Mouse (Mus musculus): ENCODE measurements around the gene Faim.

Faim gene

DNA sequence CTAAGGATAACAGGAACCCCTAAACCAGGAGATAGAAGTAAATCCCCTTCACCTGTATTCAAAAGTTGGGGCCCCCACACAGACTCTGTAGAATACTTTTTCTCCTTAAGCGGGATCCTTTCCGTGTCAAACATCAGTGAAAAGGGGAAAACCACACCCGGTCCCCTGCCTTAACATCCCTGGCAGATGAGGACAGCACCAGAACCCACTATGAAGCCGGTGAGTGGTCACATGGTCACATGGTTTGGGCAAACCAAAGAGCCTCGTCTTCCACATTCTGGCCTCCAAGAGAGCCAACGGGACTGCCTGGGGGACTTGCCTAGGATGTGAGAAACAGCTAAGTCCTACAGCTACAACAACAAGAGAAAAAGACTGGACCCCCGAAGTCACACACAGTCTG lies 12.6 kb upstream of the Faim start:
- in situ Hi-C loops (cut with MboI, MseI), result no loop called here

DNA sequence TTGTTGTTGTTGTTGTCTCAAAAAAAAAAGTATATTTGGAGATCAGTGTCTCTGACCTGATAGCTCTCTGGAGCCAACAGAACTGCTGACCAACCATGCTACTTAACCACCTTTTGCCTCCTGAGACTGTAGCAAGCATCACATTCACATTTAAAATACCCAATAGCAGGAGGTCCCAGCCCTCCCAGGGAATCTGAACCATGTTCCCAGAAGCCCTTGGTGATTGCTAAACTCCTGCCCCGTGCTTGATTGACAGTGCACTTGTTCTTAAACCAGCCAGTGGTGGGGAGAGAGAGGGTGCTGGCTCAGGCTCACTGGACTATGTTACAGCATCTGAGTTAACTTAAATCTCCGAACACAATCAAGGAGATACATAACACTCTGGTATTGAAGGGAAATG lies 11.3 kb upstream of the Faim start:
- in situ Hi-C loops (cut with MboI, MseI), result loop anchor here in 1 of 2 experiments (5.0 kb wide), 1 partner anchor 262 kb away; the partner anchor contains the start of gene Faiml

DNA sequence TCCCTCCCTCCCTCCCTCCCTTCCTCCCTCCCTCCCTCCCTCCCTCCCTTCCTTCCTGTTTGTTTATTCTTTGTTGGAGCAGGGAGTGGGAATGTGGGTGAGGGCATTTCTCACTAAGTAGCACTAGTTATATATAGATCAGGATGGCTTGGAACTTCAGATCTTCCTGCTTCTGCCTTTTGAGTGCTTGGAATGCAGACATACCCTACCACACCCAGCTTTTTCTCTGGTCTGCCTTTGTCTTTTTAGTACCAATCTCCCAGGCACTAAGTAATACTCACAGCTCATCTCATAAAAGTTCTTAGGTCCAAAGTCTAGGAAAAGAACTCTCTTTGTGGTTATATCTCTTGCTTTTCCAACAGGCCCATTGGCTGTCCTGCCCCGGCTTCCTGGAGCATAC lies 10.1 kb upstream of the Faim start:
- in situ Hi-C loops (cut with MboI, MseI), result loop anchor here in 1 of 2 experiments (5.0 kb wide), 1 partner anchor 261 kb away; the partner anchor contains the start of gene Faiml

DNA sequence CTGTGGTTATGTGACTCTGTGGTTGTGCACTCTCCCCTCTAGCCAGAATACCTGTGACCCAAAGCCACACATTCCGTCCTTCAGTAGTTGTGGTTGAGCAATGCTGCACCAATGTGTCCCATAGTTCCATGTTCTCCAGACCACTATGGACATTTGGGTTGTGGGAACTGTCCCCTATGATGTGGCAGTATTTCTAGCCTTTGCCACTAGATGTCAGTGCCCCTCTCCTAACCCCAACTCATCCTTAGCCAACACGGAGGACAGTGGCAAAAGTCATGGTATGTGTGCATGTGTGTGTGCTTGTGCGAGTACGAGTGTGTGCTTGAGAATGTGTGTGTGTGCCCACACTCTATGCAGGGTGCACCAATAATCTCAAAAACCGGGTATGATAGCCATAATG lies 9.7 kb upstream of the Faim start:
- in situ Hi-C loops (cut with MboI, MseI), result loop anchor here in 1 of 2 experiments (5.0 kb wide), 1 partner anchor 261 kb away; the partner anchor contains the start of gene Faiml

- in situ Hi-C loops (cut with MboI, MseI), result loop anchor here (5.0 kb wide), 2 partner anchors 163 to 258 kb away; partner anchors contain the start of genes Faiml (in 1 of the 2) and Pik3cb (in 1 of the 2)
These were observed 6.4 kb upstream of the Faim start for GRCm38 (mm10) chr9:98979431-98980416.

- in situ Hi-C loops (cut with MboI, MseI), result no loop called here
These were observed 413 bp downstream of the Faim start for GRCm38 (mm10) chr9:98986476-98987096.

DNA sequence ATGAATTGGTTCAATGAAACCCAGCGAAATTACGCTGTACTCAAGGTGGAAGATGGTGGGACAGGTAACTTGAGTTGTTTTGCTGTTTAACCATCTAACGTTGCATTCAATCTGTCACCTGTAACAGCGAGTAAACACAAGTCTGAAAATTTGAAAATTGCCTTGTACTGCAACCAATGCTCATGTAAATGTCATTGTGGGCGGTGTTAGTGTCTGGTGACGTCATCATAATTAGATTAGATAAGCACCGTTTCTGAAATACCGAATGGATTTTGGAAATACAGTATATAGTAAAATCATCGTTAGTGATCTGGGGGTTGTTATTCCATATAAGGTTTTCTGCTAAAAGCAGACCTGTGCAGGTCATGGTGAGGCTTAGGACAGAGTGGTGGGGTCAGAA lies 958 bp downstream of the Faim start:
- in situ Hi-C loops (cut with MboI, MseI), result no loop called here

GRCm38 (mm10) chr9:98994103-98994502 lies 7.9 kb downstream of the Faim start:
- in situ Hi-C loops (cut with MboI, MseI), result no loop called here

- in situ Hi-C loops (cut with MboI, MseI), result no loop called here
These were observed 13.7 kb downstream of the Faim start for GRCm38 (mm10) chr9:98999881-99000339.

- in situ Hi-C loops (cut with MboI, MseI), result no loop called here
These were observed 15.2 kb downstream of the Faim start for GRCm38 (mm10) chr9:99001326-99001725.

GRCm38 (mm10) chr9:99009069-99009897 lies 23.1 kb downstream of the Faim start:
- in situ Hi-C loops (cut with MboI, MseI), result no loop called here

DNA sequence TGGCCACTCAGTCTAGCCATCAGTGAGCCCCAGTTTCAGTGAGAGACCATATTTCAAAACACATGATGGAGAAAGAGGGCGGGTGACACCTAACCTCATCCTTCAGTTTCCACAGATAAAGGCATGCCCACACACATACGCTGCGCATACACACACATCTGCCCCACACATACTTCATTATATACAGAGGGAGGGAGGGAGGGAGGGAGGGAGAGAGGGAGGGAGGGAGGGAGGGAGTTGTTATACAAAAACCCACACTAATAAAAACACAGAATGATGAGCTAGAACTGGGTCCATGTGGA lies 23.7 kb downstream of the Faim start:
- in situ Hi-C loops (cut with MboI, MseI), result no loop called here

- in situ Hi-C loops (cut with MboI, MseI), result no loop called here
These were observed 30.1 kb downstream of the Faim start for GRCm38 (mm10) chr9:99016301-99016700.

DNA sequence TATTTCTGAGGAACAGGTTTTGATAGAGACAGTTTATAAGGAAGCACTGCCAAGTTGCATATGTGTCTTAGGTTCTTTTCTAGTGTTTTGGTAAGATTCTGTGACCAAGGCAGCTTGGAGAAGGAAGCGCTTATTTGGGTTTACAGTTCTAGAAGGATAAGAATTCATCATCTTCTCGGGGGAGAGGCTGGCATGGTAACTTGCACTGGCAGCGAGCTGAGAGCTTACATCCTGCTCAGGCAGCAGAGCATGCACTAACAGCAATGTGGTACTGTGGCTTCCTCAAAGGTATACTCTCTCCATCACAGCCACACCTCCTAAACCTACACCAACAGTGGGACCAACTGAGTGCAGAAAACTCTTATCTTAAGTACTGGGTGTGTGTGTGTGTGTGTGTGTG lies 30.6 kb downstream of the Faim start:
- in situ Hi-C loops (cut with MboI, MseI), result no loop called here

GRCm38 (mm10) chr9:99017679-99018078 lies 31.5 kb downstream of the Faim start:
- in situ Hi-C loops (cut with MboI, MseI), result no loop called here

DNA sequence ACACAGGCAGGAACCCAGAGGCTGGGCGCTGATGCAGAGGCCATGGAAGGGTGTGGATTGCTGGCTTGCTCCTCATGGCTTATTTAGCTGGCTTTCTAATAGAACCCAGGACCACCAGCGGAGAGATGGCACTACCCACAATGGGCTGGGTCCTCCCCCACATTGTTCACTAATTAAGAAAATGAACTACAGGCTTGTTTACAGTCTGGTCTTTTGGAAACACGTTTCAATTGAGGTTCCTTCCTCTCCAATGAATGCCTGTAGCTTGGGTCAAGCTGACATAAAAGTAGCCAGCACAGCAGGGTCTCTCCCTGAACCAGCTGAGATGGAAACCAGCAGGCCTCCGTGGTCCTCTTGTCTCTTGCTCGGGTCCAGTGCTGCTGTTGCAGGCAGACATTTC lies 35.0 kb downstream of the Faim start:
- in situ Hi-C loops (cut with MboI, MseI), result no loop called here

GRCm38 (mm10) chr9:99021751-99022150 lies 35.6 kb downstream of the Faim start:
- in situ Hi-C loops (cut with MboI, MseI), result no loop called here

- in situ Hi-C loops (cut with MboI, MseI), result no loop called here
These were observed 45.9 kb downstream of the Faim start for GRCm38 (mm10) chr9:99032031-99032430.

- in situ Hi-C loops (cut with MboI, MseI), result no loop called here
These were observed 47.9 kb downstream of the Faim start for GRCm38 (mm10) chr9:99034111-99034510.

GRCm38 (mm10) chr9:99035575-99035974 lies 49.4 kb downstream of the Faim start, which contains the start of gene Gm1123:
TSS of gene Gm1123 (minus strand) at chr9:99035715.
- in situ Hi-C loops (cut with MboI, MseI), result no loop called here

DNA sequence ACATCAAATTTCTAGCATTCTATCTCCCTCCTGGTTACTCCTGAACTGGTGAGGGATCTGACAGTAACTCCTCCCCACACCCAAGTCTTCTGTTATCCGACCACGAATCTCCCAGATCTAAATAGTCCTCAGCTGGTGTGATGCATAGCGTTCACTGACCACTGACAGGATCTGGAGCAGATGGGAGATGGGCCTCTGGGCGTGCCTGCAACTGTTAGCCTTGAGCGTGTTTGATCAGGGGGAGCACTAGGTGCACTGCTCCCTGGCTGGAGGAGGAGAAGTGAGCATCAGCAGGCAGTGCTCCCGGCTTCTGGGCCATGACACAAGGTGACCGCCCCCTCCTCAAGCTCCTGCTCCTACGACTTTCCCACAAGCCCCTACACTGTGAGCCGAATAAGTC lies 55.8 kb downstream of the Faim start:
- in situ Hi-C loops (cut with MboI, MseI), result loop anchor here in 1 of 2 experiments (5.0 kb wide), 1 partner anchor 560 kb away; no protein-coding TSS in a partner anchor
